Mouse (Mus musculus) embryonic facial prominence, embryonic 13.5 days (tissue): ENCODE data around the gene Rps6kb2. TPM values are rescaled to one million over a fixed set of nuclear protein-coding genes. Genes with fewer than 3 reads are reported as not detected.
"Not testable (repeated sequence)": the region's sequence is repeated elsewhere in the genome, so short reads cannot be mapped to it uniquely, and the experiment has no call there.

Experiments
- ATAC-seq: fragments of 200-750 bp; cut with Nextera tagmentation; 2 replicates; pipeline ENCODE4 v1.8.0; 2017; ENCODE audit warnings: low read depth; ENCODE audit not compliant: insufficient number of reproducible peaks, insufficient read depth, low FRiP score, low TSS enrichment
- H3K27ac ChIP-seq: fragments of 300-500 bp; sonication (generic); 2 replicates; pipeline ENCODE4 v1.5.1; 2015; ENCODE audit warnings: moderate library complexity, mild to moderate bottlenecking, inconsistent platforms
- H3K27me3 ChIP-seq: fragments of 300-500 bp; sonication (generic); 2 replicates; pipeline ENCODE4 v1.6.1; 2015; ENCODE audit warnings: mild to moderate bottlenecking, inconsistent platforms
- H3K36me3 ChIP-seq: fragments of 300-500 bp; sonication (generic); 2 replicates; pipeline ENCODE4 v1.6.1; 2015; ENCODE audit warnings: mild to moderate bottlenecking, inconsistent platforms
- H3K4me1 ChIP-seq: fragments of 300-500 bp; sonication (generic); 2 replicates; pipeline ENCODE4 v1.6.1; 2015; ENCODE audit warnings: inconsistent platforms
- H3K4me2 ChIP-seq: fragments of 300-500 bp; sonication (generic); 2 replicates; pipeline ENCODE4 v1.6.1; 2015; ENCODE audit warnings: moderate library complexity, mild to moderate bottlenecking, inconsistent platforms
- H3K4me3 ChIP-seq: fragments of 300-500 bp; sonication (generic); 2 replicates; pipeline ENCODE4 v1.5.1; 2015; ENCODE audit warnings: mild to moderate bottlenecking, inconsistent platforms
- H3K9ac ChIP-seq: fragments of 300-500 bp; sonication (generic); 2 replicates; pipeline ENCODE4 v1.6.1; 2015; ENCODE audit warnings: mild to moderate bottlenecking, inconsistent platforms
- H3K9me3 ChIP-seq: fragments of 300-500 bp; sonication (generic); 2 replicates; pipeline ENCODE4 v1.6.1; 2016; ENCODE audit warnings: inconsistent platforms
- WGBS: fragments of 180-500 bp; shearing (Covaris S2); methylation state at CpG from one replicate; pipeline ENCODE4 v1.1.7; 2015; ENCODE audit warnings: mixed read lengths; 5-methylcytosine and 5-hydroxymethylcytosine counted together
- polyA plus RNA-seq: library from polyadenylated mRNA; unstranded; fragments of >200 nt; fragmentation: Nextera tagmentation; extraction: Ambion mirVana; gene quantifications from 2 replicates; pipeline ENCODE4 v1.2.1, GENCODE M21; 2015

The Rps6kb2 gene
- polyA plus RNA-seq, 1 experiment from 2014 or later, result 69.6 TPM

DNA sequence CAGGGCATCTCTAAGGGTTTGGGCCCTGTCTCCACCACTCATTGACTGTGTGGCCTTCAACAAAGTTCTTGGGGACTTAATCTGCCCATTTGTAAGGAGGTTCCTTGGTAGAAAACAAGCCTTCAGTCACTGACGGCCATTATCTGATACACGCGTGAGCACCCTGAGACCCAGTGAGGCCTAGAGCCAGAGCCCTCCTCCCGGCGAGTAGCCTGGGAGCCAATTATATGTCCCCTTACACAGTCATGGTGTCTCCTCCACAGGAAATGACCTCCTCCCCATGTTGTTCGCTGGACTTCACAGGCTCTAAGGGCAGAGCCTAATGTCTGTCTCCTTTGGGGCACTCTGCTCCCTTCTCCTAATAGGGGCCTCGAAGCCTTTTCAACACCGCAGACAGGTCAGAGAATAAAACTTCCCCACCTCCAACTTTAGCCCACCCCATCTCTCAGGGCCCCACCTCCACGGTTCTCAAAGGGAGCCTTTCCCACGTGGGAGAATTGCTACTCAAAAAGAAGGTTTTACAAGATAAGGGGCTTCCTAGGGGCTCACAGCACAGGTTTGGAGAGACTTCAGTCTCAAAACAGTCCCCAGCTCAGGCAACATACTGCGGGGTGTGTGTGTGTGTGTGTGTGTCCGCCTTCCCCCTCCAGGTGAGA is 16.7 kb downstream of the Rps6kb2 start:
- Histone ChIP-seq H3K27ac (no peak overlapping the region), H3K27me3 (no peaks in the 10 kb centered on the region), H3K36me3 (peaks cover 21% of the 10 kb centered on the region), H3K4me2 (no peak overlapping the region), H3K4me3 (no peak overlapping the region), H3K9me3 (no peaks in the 10 kb centered on the region), H3K4me1 (peaks cover 24% of the 10 kb centered on the region), H3K9ac (no peak overlapping the region)
- no peak for ATAC-seq
- 61% methylated on average over 12 of the region's 12 CpGs for WGBS

DNA sequence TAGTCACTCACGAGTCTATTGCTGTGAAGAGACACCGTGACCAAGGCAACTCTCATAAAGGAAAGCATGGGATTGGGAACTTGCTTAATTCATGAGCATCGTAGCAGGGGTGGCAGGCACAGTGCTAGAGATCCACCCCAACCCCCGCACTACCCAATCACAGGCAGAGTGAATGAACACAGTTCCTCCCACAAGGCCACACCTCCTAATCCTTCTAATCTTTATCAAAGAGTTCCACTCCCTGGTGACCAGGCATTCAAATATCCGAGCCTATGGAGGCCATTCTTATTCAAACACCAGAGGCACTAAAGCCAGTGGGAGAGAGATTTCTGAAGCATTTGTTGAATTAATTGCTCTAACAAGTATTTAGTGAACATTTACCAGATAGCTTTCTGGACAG is 17.2 kb downstream of the Rps6kb2 start:
- peaks cover 24% of the 10 kb centered on the region for H3K4me1 ChIP-seq
- 89% methylated on average over 5 of the region's 5 CpGs for WGBS
- H3K4me2 ChIP-seq, result no peak overlapping the region
- ATAC-seq, result no peak
- no peaks in the 10 kb centered on the region for H3K9me3 ChIP-seq
- no peak overlapping the region for H3K9ac ChIP-seq
- H3K27ac ChIP-seq, result no peak overlapping the region
- H3K36me3 ChIP-seq, result peaks cover 16% of the 10 kb centered on the region
- H3K27me3 ChIP-seq, result no peaks in the 10 kb centered on the region
- H3K4me3 ChIP-seq, result no peak overlapping the region

DNA sequence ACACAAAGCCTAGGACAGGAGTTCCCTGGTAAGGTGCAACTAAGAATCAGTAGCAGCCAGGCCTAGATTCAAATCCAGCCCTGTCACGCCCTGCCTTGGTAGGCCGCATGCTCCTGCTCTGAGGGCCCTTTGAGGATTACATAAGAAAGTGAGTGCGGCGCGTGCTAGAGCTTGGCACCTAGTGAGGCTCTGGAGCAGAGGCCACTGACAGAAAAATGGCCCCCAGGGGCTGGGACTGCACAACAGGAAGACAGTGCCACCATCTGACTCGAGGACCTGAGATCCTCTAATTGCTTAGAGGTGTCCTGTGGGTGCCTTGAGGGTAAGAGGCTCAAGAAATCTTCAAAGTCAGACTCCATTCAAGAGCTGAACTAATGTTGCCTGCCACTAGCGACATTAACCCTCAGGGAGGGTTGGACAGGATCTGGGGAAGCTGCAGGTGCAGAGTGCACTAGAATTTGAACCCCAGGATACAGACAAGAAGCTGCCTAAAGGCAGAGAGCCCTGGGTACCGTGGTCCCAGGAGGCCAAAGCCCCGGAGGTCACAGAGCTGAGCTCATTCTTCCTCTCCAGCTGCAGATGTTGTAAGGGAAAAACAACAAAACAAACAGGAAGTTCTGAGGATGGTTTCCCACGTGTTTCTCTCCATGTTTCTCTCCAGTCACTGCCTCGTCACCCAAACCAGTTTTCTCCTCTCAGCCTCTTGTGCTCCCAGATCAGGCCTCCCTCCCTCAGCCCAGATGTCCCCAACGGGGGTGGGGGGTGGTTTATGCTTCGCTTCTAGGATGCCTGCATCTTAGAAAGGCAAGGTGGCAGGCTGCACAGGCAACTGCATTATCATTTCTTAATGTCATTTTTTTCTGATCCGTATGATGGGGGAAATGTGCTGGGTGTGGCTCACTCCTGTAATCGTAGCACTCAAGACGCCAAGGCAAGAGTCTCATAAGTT is 18.3 kb downstream of the Rps6kb2 start:
- Histone ChIP-seq H3K4me2 (no peak overlapping the region), H3K9me3 (no peaks in the 10 kb centered on the region), H3K27me3 (no peaks in the 10 kb centered on the region), H3K4me1 (peaks cover 17% of the 10 kb centered on the region), H3K4me3 (no peak overlapping the region), H3K9ac (no peak overlapping the region), H3K36me3 (peaks cover 5% of the 10 kb centered on the region; the same call in 1 of the 2 replicates), H3K27ac (no peak overlapping the region)
- ATAC-seq, result no peak
- WGBS, result 72% methylated on average over 16 of the region's 16 CpGs

DNA sequence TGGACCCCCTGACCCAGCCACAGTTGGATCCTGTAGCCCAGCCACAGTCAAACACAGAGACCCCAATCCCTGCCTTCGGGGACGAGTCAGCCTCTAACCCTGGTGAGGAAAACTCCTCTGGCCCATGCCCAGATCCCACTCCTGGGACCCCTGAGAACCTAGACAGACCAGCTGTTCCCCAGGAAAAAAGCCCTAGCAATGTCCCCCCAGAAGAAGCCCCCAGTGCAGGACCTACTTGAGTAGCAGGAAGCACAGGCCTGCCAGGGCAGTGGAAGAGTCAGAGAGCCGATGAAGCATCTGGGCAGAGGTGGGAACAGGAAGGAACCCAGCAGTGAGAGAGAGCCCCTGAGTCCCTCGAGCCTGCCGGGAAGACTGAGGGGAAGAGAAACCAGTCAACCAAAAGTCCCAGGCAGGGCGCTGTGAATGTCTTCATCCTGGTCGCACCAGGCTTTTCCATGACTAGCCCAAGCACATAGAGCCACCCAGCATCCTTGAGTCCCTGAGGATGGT is 19.3 kb downstream of the Rps6kb2 start, which contains the start of gene Cabp4:
Gene Cabp4 (minus strand): TSS at position 275 of the 510 bp plus-strand sequence.
- H3K4me3 ChIP-seq, result no peak within 1 kb of the TSS
- no peaks in the 10 kb centered on the region for H3K9me3 ChIP-seq
- WGBS, result 85% methylated on average over 7 of the region's 7 CpGs
- H3K9ac ChIP-seq, result no peak within 1 kb of the TSS; the same call in 1 of the 2 replicates
- no peak for ATAC-seq
- no peaks in the 10 kb centered on the region for H3K27me3 ChIP-seq
- H3K4me2 ChIP-seq, result no peak within 1 kb of the TSS
- H3K27ac ChIP-seq, result no peak within 1 kb of the TSS
- H3K36me3 ChIP-seq, result no peaks in the 10 kb centered on the region
- peaks cover 7% of the 10 kb centered on the region; the same call in 1 of the 2 replicates for H3K4me1 ChIP-seq

DNA sequence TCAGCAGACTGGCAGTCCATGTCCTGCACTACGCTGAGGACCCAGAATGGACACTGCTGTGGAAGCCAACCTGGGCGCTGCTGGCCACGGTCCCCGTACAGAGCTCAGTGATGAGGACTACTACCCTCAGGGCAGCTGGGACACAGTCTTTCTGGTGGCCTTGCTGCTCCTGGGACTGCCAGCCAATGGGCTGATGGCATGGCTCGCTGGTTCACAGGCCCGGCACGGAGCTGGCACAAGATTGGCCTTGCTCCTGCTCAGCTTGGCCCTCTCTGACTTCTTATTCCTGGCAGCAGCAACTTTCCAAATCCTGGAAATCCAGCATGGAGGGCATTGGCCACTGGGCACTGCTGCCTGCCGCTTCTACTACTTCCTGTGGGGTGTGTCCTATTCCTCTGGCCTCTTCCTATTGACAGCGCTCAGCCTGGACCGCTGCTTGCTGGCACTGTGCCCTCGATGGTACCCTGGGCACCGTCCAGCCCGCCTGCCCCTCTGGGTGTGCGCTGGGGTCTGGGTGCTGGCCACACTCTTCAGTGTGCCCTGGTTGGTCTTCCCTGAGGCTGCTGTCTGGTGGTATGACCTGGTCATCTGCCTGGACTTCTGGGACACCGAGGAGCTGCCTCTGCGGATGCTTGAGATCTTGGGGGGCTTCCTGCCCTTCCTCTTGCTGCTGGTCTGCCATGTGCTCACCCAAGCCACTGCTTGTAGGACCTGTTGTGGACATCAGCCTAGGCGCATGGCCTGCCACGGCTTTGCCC is 20.6 kb downstream of the Rps6kb2 start:
- H3K4me1 ChIP-seq, result no peaks in the 10 kb centered on the region
- H3K4me2 ChIP-seq, result no peak overlapping the region
- H3K9me3 ChIP-seq, result no peaks in the 10 kb centered on the region
- H3K36me3 ChIP-seq, result no peaks in the 10 kb centered on the region
- H3K27me3 ChIP-seq, result no peaks in the 10 kb centered on the region
- no peak overlapping the region for H3K27ac ChIP-seq
- H3K9ac ChIP-seq, result no peak overlapping the region
- no peak overlapping the region for H3K4me3 ChIP-seq
- ATAC-seq, result no peak
- WGBS, result 88% methylated on average over 18 of the region's 18 CpGs

DNA sequence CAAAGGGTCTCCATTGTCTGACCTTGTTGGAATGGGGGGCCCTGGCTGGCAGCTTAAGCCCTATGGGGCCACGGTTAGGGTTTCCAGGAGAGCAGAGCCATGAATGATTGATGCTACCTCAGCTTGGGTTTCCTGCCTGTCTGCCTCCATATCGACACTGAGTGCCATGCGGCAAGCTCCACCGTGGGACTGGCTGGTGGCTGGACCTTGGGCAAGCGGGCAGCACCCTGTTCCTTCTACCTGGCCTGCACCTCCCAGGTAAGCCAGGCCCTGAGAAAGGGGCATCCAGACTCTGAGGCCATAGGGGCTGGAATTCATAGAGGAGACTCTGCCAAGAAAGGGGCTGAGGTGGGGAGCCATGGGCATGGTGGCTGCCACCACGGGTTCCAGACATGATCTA is 23.0 kb downstream of the Rps6kb2 start:
- Histone ChIP-seq H3K4me3 (no peak overlapping the region), H3K27ac (no peak overlapping the region), H3K9ac (no peak overlapping the region), H3K9me3 (no peaks in the 10 kb centered on the region), H3K27me3 (no peaks in the 10 kb centered on the region), H3K4me2 (no peak overlapping the region), H3K36me3 (no peaks in the 10 kb centered on the region), H3K4me1 (no peaks in the 10 kb centered on the region)
- WGBS, result 85% methylated on average over 6 of the region's 6 CpGs
- ATAC-seq, result no peak

DNA sequence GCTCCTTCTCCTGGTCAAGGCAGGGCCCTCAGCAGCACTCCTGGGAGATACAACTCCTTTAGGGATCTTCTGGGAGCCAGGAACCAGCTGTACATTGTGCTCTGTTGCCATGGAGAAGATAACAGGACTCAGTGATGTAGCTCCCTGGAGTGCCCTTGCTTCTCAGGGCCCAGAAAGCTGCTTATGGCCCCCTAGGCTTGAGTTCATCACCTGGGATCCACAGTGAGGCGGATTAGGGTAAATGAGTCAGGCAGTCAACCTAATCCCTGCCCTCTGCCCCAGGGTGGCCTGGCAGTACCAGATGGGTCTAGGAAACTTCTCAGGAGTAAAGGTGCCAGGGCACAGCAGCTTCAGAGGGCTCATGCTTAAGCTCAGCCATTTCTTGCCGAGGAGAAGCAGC is 23.7 kb downstream of the Rps6kb2 start, which contains the start of gene Gpr152:
Gene Gpr152 (plus strand): TSS at position 342 of the 400 bp plus-strand sequence.
- Histone ChIP-seq H3K4me3 (no peak within 1 kb of the TSS), H3K9ac (no peak within 1 kb of the TSS), H3K36me3 (no peaks in the 10 kb centered on the region), H3K27me3 (no peaks in the 10 kb centered on the region), H3K9me3 (no peaks in the 10 kb centered on the region), H3K27ac (no peak within 1 kb of the TSS), H3K4me2 (no peak within 1 kb of the TSS), H3K4me1 (no peaks in the 10 kb centered on the region)
- ATAC-seq, result no peak
- WGBS, result 82% methylated on average over 2 of the region's 2 CpGs

DNA sequence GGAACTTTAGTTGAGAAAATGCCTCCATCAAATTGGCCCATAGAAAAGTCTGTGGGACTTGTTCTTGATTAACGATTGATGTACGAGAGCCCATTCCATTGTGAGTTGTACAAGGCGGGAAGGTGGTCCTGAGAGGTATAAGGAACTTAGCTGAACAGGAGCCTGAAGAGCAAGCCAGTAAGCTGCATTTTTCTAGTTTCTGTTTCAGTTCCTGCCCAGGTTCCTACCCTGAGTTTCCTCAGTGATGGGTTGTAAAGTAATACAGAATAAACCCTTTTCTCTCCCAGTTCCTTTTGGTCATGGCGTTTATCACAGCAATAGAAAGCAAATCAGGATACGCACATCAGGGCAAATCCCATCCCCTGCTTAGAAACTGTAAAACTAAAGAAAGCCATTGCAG is 25.2 kb downstream of the Rps6kb2 start:
- Histone ChIP-seq H3K4me1 (no peaks in the 10 kb centered on the region), H3K27me3 (no peaks in the 10 kb centered on the region), H3K9me3 (no peaks in the 10 kb centered on the region), H3K9ac (no peak overlapping the region), H3K27ac (no peak overlapping the region), H3K4me2 (no peak overlapping the region), H3K36me3 (peaks cover 4% of the 10 kb centered on the region), H3K4me3 (no peak overlapping the region)
- no peak for ATAC-seq
- WGBS, result 84% methylated on average over 5 of the region's 5 CpGs

DNA sequence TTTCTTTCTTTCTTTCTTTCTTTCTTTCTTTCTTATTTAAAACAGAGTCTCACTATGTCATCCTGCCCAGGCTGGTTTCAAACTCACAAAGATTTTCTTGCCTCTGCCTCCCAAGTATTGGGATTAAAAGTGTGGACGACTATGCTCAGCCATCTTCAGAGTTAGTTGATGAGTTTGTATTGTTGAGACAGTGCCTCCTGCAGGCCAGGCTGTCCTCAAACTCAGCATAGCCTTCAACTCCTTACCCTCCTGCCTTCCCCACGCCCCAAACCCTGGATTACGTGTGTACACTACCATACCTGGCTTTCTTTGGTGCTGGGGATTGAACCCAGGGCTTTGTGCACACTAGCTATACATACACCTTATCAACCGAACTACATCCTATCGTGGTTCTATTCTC is 26.7 kb downstream of the Rps6kb2 start:
- Histone ChIP-seq H3K9ac (no peak overlapping the region), H3K36me3 (peaks cover 19% of the 10 kb centered on the region), H3K4me2 (no peak overlapping the region), H3K4me3 (no peak overlapping the region), H3K4me1 (no peaks in the 10 kb centered on the region), H3K9me3 (no peaks in the 10 kb centered on the region), H3K27ac (no peak overlapping the region), H3K27me3 (no peaks in the 10 kb centered on the region)
- ATAC-seq, result no peak
- 71% methylated on average over 5 of the region's 5 CpGs for WGBS

DNA sequence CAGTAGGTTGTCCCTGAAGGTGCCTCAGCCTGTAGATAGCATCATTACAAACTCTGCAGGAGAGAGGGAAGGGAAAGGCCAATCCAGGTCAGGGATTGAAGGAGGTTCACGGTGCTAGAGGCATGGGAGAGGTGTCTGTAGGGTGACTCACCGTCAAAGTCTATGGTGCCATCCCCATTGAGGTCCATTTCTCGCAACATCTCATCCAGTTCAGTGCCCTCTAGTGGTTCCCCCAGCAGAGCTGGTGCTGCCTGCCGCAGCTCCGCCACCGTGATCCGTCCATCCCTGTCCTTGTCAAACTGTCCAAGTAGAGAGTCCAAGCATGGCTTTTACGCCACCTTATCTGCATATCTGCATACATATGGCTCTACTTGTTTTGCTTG is 27.2 kb downstream of the Rps6kb2 start:
- 25% methylated on average over 8 of the region's 8 CpGs for WGBS
- ATAC-seq, H3K27ac ChIP-seq, H3K4me2 ChIP-seq, H3K4me1 ChIP-seq, H3K9me3 ChIP-seq, H3K4me3 ChIP-seq, H3K9ac ChIP-seq, H3K27me3 ChIP-seq: not testable (repeated sequence)
- H3K36me3 ChIP-seq, result peaks cover 24% of the 10 kb centered on the region

DNA sequence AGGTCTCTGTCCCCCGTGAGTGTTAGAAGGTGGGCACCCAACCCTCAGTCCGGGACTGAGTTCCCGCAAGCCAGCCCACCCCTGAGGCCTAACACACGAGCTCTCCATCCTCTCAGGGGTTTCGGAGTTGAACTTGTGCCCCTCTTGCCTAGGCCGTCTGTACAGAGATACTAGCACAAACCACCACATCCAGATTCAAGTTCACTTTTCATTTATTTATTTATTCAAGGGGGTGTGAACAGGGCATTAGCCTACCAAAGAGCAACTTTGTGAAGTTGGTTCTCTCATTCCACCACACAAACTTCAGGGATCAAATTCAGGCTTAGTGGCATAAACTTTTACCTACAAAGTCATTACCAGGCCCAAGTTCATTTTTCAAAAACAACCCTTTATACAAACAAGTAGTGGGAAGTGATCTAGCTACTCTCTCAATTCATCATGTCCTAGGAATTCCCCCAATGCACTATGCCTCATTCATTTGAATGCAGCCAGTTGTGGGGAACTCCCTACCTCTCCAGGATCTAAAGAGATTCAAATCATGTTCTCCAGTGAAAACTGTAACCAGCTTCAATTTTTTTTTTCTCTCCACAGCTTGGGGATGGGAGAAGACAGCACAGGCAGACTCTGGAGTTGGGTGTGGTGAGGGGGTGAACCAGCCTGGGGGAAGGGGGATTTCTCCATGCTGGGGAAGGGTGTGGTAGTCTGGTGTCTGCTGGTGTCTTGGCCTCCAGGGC is 27.8 kb downstream of the Rps6kb2 start:
- 78% methylated on average over 6 of the region's 6 CpGs for WGBS
- peaks cover 25% of the 10 kb centered on the region for H3K36me3 ChIP-seq
- H3K27me3 ChIP-seq, H3K27ac ChIP-seq, H3K4me1 ChIP-seq, H3K4me2 ChIP-seq, H3K4me3 ChIP-seq, H3K9me3 ChIP-seq, H3K9ac ChIP-seq, ATAC-seq: not testable (repeated sequence)
